Mouse (Mus musculus): ENCODE data around the gene Zcrb1. TPM values are rescaled to one million over a fixed set of nuclear protein-coding genes. Genes with fewer than 3 reads are reported as not detected.

Gene Zcrb1
- total RNA-seq (2017), result 97.8 and 118 TPM in 2 replicates

DNA sequence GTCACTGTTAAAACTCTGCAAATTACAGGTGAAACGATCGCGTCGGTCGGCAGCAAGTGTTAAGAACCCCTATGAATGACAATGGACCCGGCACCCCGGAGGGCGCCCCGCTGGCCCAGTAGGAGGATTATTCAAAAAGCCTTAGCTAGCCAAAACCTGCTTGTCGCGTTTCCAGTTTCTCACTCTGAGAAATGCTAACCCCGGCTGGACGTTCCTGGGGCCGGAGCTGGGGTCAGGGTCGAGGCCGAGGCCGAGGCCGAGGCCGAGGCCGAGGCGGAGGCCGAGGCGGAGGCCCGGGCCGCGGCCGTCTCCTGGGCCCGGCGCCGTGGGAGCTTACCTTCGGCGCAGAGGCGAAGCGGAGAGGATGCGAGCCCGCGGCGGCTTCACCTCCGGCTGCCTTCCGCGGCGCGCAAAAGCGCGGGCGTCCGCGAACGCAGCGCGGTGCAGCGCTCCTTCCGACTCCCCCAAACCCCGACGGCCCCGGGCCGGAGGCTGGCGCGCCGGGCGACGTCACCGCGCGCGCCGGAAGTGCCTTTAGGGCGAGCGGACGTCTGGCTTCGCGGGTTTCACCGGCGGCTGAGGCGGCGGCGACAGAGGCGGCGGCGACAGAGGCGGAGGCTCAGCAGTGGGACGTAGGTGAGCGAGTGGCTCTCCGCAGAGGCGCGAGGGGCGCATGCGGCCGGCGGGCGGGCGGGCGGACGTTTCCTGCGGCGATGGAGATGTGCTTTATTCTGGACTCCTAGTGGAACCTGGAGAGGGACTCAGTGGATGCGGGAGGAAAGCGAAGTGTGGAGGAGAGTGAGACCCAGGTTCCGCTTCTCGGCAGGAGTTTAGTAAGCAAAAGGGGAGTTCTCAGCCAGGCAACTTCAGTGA lies at the start of gene Zcrb1, which contains the start of gene Pphln1:
Gene Zcrb1, minus strand, starts transcription at position 509 of the 873 bp plus-strand sequence.
Gene Pphln1, plus strand, starts transcription at position 525 of the 873 bp plus-strand sequence.
- peak; percentile 84 to 95 for ATAC-seq (replicated peaks in 1 of 2; ENCODE audit: insufficient read depth in 1 of 2, low FRiP score in 2 of 2, low TSS enrichment in 1 of 2, low read depth in 1 of 2, poor library complexity in 2 of 2, severe bottlenecking in 2 of 2)

DNA sequence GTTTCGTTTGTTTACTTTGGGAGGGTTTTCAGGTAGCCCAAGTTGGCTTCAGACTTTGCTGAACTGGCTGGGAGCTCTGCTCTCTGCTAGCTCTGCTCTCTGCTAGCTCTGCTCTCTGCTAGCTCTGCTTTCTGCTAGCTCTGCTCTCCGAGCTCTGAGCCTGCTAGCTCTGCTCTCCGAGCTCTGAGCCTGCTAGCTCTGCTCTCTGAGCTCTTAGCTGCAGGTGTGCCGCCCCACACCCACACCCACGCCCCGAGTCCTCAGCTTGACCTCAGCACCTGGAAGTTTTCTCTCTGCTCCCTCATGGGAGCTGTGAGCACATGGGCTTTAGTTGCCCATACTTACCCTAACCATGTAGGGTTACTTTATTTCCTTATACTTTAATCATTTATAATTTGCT lies 45.5 kb upstream of the Zcrb1 start:
- no peak for ATAC-seq (replicated peaks in 1 of 2; ENCODE audit: insufficient read depth in 1 of 2, low FRiP score in 2 of 2, low TSS enrichment in 1 of 2, low read depth in 1 of 2, poor library complexity in 2 of 2, severe bottlenecking in 2 of 2)

GRCm38 (mm10) chr15:93442271-93442670 lies 44.1 kb upstream of the Zcrb1 start:
- ATAC-seq (replicated peaks in 1 of 2; ENCODE audit: insufficient read depth in 1 of 2, low FRiP score in 2 of 2, low TSS enrichment in 1 of 2, low read depth in 1 of 2, poor library complexity in 2 of 2, severe bottlenecking in 2 of 2), result no peak

GRCm38 (mm10) chr15:93438663-93439062 lies 40.5 kb upstream of the Zcrb1 start:
- ATAC-seq (replicated peaks in 1 of 2; ENCODE audit: insufficient read depth in 1 of 2, low FRiP score in 2 of 2, low TSS enrichment in 1 of 2, low read depth in 1 of 2, poor library complexity in 2 of 2, severe bottlenecking in 2 of 2), result peak; percentile 81 to 87; a peak in 3 of 4 replicates

GRCm38 (mm10) chr15:93435998-93436397 lies 37.9 kb upstream of the Zcrb1 start:
- no peak for ATAC-seq (replicated peaks in 1 of 2; ENCODE audit: insufficient read depth in 1 of 2, low FRiP score in 2 of 2, low TSS enrichment in 1 of 2, low read depth in 1 of 2, poor library complexity in 2 of 2, severe bottlenecking in 2 of 2)

GRCm38 (mm10) chr15:93433811-93434210 lies 35.7 kb upstream of the Zcrb1 start:
- ATAC-seq (replicated peaks in 1 of 2; ENCODE audit: insufficient read depth in 1 of 2, low FRiP score in 2 of 2, low TSS enrichment in 1 of 2, low read depth in 1 of 2, poor library complexity in 2 of 2, severe bottlenecking in 2 of 2), result no peak

DNA sequence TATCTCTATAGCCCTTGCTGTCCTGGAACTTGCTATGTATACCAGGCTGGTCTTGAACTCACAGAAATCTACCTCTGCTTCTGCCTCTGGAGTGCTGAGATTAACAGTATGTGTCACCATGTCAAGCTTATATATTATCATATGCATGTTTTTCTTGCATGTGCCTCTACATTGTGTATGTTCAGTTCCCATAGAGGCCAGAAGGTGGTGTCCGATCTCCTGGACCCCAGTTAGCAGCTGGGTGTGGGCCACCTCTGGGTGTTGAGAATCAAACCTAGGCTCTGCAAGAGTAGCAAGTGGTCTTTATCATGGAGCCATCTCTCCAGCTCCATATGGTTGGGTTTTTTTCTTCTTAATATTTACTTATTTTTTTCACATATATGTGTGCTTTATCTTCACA lies 24.4 kb upstream of the Zcrb1 start:
- peak in 1 of 2 experiments; percentile 62; a peak in 2 of 4 replicates for ATAC-seq (replicated peaks in 1 of 2; ENCODE audit: insufficient read depth in 1 of 2, low FRiP score in 2 of 2, low TSS enrichment in 1 of 2, low read depth in 1 of 2, poor library complexity in 2 of 2, severe bottlenecking in 2 of 2)

DNA sequence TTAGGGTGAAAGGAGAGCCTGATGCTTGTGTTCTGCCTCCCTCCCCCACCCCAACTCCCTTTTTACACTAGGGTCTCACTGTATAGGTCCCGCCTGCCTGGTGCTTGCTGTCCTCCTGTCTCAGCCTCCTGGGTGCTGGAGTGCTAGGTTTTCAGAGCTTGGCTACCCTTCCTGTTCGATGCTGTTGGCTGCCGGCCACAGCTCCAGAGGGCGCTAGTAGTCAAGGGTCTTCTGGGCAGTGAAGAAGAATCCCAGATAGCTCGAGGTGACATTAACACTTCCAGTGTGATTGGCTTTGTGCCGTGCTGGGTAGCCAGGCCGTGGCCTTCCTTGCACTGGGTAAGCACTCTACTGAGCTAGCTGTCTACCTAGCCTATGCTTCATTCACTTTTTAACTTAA lies 22.5 kb upstream of the Zcrb1 start:
- no peak for ATAC-seq (replicated peaks in 1 of 2; ENCODE audit: insufficient read depth in 1 of 2, low FRiP score in 2 of 2, low TSS enrichment in 1 of 2, low read depth in 1 of 2, poor library complexity in 2 of 2, severe bottlenecking in 2 of 2)

DNA sequence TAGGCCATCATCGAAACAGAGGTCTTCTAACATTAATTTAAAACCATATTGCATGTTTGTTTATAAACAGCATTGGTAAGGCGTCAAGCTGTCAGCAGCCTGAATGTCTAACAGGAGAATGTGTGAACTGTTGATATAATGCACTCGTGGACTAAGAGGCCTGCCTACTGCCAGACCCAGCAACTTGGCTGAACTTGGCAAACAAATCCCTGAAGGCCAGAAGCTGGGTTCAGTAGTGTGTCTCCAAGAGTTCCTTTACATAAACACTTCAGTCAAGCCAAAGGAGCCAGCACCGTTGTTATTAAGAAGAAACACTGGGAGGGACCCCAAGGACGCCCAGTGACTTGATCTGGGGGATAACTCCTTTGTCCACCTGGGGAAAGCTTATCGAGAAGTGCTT lies 18.2 kb upstream of the Zcrb1 start:
- ATAC-seq (replicated peaks in 1 of 2; ENCODE audit: insufficient read depth in 1 of 2, low FRiP score in 2 of 2, low TSS enrichment in 1 of 2, low read depth in 1 of 2, poor library complexity in 2 of 2, severe bottlenecking in 2 of 2), result no peak

DNA sequence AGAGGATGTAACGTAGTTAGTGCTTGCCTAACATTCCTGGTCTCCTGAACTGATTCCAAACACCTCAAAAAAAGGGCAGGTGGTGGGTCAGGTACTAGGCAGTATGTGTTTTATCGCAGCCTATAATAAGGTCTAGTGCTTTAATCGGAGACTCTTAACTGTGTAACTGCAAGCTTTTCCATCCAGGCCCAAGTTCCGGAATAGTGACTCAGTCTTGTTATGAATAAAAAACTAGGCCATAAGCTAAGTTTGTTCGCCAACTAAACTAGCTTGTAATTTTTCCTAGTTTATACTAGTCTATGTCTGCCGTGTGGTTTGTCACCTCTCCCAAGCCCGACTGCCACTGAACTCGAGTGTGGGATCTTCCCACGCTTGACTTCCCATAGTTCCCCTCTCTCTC lies 16.3 kb upstream of the Zcrb1 start:
- no peak for ATAC-seq (replicated peaks in 1 of 2; ENCODE audit: insufficient read depth in 1 of 2, low FRiP score in 2 of 2, low TSS enrichment in 1 of 2, low read depth in 1 of 2, poor library complexity in 2 of 2, severe bottlenecking in 2 of 2)

- ATAC-seq (replicated peaks in 1 of 2; ENCODE audit: insufficient read depth in 1 of 2, low FRiP score in 2 of 2, low TSS enrichment in 1 of 2, low read depth in 1 of 2, poor library complexity in 2 of 2, severe bottlenecking in 2 of 2), result no peak
Measured at GRCm38 (mm10) chr15:93412445-93412844, 14.3 kb upstream of the Zcrb1 start.

- no peak for ATAC-seq (replicated peaks in 1 of 2; ENCODE audit: insufficient read depth in 1 of 2, low FRiP score in 2 of 2, low TSS enrichment in 1 of 2, low read depth in 1 of 2, poor library complexity in 2 of 2, severe bottlenecking in 2 of 2)
Measured at GRCm38 (mm10) chr15:93406492-93406891, 8.4 kb upstream of the Zcrb1 start.

GRCm38 (mm10) chr15:93405446-93405986 lies 7.4 kb upstream of the Zcrb1 start:
- 0 out of 4 replicates have a peak, but pooled peaks of 1 of the 2 experiments have one; percentile 15 for ATAC-seq (replicated peaks in 1 of 2; ENCODE audit: insufficient read depth in 1 of 2, low FRiP score in 2 of 2, low TSS enrichment in 1 of 2, low read depth in 1 of 2, poor library complexity in 2 of 2, severe bottlenecking in 2 of 2)

DNA sequence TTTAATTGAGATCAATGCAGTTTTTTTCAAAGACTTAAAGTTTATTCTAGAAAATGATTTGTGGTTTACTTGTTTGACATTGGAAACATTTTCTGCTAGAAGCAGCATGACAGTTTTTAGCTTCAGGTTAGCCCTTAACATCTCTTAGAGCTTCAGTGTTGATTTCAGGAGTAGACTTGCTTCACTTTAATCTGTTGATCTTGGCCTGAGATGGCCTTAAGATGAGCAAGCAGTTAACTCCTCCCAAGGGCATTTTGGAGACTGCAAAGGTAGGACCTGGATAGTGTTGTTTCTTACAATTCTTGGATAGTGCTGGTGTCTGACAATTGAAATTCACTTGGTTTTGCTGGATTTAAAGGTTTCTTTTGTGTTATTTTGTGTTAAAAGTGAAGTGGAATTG lies 6.7 kb upstream of the Zcrb1 start:
- no peak for ATAC-seq (replicated peaks in 1 of 2; ENCODE audit: insufficient read depth in 1 of 2, low FRiP score in 2 of 2, low TSS enrichment in 1 of 2, low read depth in 1 of 2, poor library complexity in 2 of 2, severe bottlenecking in 2 of 2)

- no peak for ATAC-seq (replicated peaks in 1 of 2; ENCODE audit: insufficient read depth in 1 of 2, low FRiP score in 2 of 2, low TSS enrichment in 1 of 2, low read depth in 1 of 2, poor library complexity in 2 of 2, severe bottlenecking in 2 of 2)
Measured at GRCm38 (mm10) chr15:93402730-93403129, 4.6 kb upstream of the Zcrb1 start.

- ATAC-seq (replicated peaks in 1 of 2; ENCODE audit: insufficient read depth in 1 of 2, low FRiP score in 2 of 2, low TSS enrichment in 1 of 2, low read depth in 1 of 2, poor library complexity in 2 of 2, severe bottlenecking in 2 of 2), result no peak
Measured at GRCm38 (mm10) chr15:93401446-93401845, 3.3 kb upstream of the Zcrb1 start.

GRCm38 (mm10) chr15:93398699-93399540 lies 786 bp upstream of the Zcrb1 start:
- no peak for ATAC-seq (replicated peaks in 1 of 2; ENCODE audit: insufficient read depth in 1 of 2, low FRiP score in 2 of 2, low TSS enrichment in 1 of 2, low read depth in 1 of 2, poor library complexity in 2 of 2, severe bottlenecking in 2 of 2)

DNA sequence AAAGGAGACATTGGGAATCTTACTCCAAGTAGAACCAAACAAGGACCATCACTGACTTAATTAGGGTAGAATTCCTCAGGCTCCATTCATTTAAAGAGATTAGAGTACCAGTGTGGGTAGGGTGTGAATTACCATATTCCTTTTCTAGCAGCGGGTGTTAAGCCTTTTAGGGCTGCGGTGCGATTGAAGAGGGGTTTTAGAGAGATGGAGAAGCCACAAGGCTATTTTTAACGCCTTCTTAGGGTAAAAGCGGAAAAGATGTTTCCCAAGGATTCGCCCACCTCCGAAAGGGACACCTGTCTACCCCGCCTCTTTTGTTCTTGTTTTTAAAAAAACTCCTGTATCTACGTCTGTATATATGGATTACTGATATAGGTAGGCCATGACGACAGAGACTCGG lies 865 bp downstream of the Zcrb1 start:
- no peak for ATAC-seq (replicated peaks in 1 of 2; ENCODE audit: insufficient read depth in 1 of 2, low FRiP score in 2 of 2, low TSS enrichment in 1 of 2, low read depth in 1 of 2, poor library complexity in 2 of 2, severe bottlenecking in 2 of 2)

All from hematopoietic stem cell, adult 5-6 weeks (primary cell).